Mouse (Mus musculus) neural tube, embryonic 13.5 days (tissue): ENCODE measurements at regions not wholly inside any gene's neighbourhood (a gene's known extent, or its start where the extent isn't known, plus 50 kb on each side); places are given as distances from the start of the nearest gene placed in this dataset.

ENCODE experiments used
- ATAC-seq: fragments of 200-750 bp; cut with Nextera tagmentation; 2 replicates; pipeline ENCODE4 v1.8.0; 2017; ENCODE audit warnings: low read depth, mild to moderate bottlenecking, moderate TSS enrichment, moderate library complexity
- H3K27ac ChIP-seq: fragments of 300-500 bp; sonication (generic); replicated peaks from 2 replicates; pipeline ENCODE4 v1.5.1; 2015; ENCODE audit warnings: moderate library complexity, mild to moderate bottlenecking, inconsistent platforms
- H3K27me3 ChIP-seq: fragments of 300-500 bp; sonication (generic); 2 replicates; pipeline ENCODE4 v1.6.1; 2015; ENCODE audit warnings: mild to moderate bottlenecking, inconsistent platforms
- H3K36me3 ChIP-seq: fragments of 300-500 bp; sonication (generic); 2 replicates; pipeline ENCODE4 v1.6.1; 2015; ENCODE audit warnings: mild to moderate bottlenecking, inconsistent platforms
- H3K4me1 ChIP-seq: fragments of 300-500 bp; sonication (generic); replicated peaks from 2 replicates; pipeline ENCODE4 v1.6.1; 2015; ENCODE audit warnings: inconsistent platforms
- H3K4me2 ChIP-seq: fragments of 300-500 bp; sonication (generic); 2 replicates; pipeline ENCODE4 v1.6.1; 2015; ENCODE audit warnings: inconsistent platforms, mild to moderate bottlenecking, moderate library complexity
- H3K4me3 ChIP-seq: fragments of 300-500 bp; sonication (generic); 2 replicates; pipeline ENCODE4 v1.5.1; 2015; ENCODE audit warnings: mild to moderate bottlenecking, inconsistent platforms
- H3K9ac ChIP-seq: fragments of 300-500 bp; sonication (generic); 2 replicates; pipeline ENCODE4 v1.6.1; 2015; ENCODE audit warnings: moderate library complexity, mild to moderate bottlenecking, inconsistent platforms
- H3K9me3 ChIP-seq: fragments of 300-500 bp; sonication (generic); 2 replicates; pipeline ENCODE4 v1.6.1; 2016; ENCODE audit warnings: inconsistent platforms
- WGBS: fragments of 180-500 bp; shearing (Covaris S2); methylation state at CpG from one replicate; pipeline ENCODE4 v1.1.7; 2015; 5-methylcytosine and 5-hydroxymethylcytosine counted together

DNA sequence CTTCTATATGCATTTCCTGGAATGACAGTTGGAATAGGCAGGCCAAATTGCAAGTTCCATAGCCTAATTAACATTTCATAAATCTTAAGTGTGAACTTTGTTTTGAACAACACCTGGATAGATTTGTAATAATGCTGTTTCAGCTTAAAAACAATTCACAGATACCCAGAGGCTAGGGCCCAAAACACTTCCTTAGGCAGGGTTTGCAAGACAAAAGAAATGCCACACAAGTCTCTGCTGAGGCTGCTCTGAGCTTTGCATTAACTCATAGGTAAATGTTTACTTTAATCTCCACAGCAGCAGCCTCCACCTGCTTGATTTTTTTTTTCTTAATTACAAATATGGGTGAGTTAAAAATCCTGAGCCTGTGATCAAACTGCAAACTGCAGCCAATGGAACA, 118.4 kb downstream of the Gnat3 start:
- no peak for ATAC-seq
- Histone ChIP-seq H3K9me3 (no peaks in the 10 kb centered on the region), H3K9ac (no peak overlapping the region), H3K36me3 (no peaks in the 10 kb centered on the region), H3K4me3 (no peak overlapping the region), H3K4me1 (no peaks in the 10 kb centered on the region), H3K4me2 (no peak overlapping the region), H3K27me3 (no peaks in the 10 kb centered on the region), H3K27ac (no peak overlapping the region)

GRCm38 (mm10) chr5:18082219-18082618, 119.9 kb downstream of the Gnat3 start:
- Histone ChIP-seq H3K36me3 (no peaks in the 10 kb centered on the region), H3K27ac (no peak overlapping the region), H3K27me3 (no peaks in the 10 kb centered on the region), H3K9me3 (no peaks in the 10 kb centered on the region), H3K4me3 (no peak overlapping the region), H3K4me2 (no peak overlapping the region), H3K4me1 (no peaks in the 10 kb centered on the region), H3K9ac (no peak overlapping the region)
- ATAC-seq, result no peak
- 85% methylated on average over 9 of the region's 9 CpGs for WGBS

- Histone ChIP-seq H3K9me3 (no peaks in the 10 kb centered on the region), H3K4me2 (no peak overlapping the region), H3K27ac (no peak overlapping the region), H3K4me1 (no peaks in the 10 kb centered on the region), H3K27me3 (no peaks in the 10 kb centered on the region), H3K36me3 (no peaks in the 10 kb centered on the region), H3K4me3 (no peak overlapping the region), H3K9ac (no peak overlapping the region)
- WGBS, result 49% methylated on average over 1 of the region's 1 CpGs
- no peak for ATAC-seq
Observed at GRCm38 (mm10) chr5:18083789-18084188, 121.4 kb downstream of the Gnat3 start.

DNA sequence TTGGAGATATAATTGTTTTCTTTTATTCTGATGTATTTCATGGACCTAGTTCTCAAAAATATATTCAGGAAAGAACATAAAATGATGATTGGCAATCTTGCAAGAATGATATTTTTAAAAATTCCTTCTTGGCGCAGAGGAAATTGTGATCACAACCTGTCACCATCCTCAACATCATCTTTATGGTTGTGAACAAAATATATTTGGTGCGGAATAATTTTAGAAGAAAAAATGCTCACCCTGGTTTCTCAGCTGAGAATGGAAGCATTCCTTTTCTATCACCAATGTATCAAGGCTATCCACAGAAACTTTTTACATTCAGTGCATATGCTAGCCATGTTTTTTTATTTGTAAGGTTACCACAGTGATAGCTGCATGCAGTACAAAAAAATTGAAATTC, 123.1 kb downstream of the Gnat3 start:
- WGBS, result 92% methylated on average over 2 of the region's 2 CpGs
- ATAC-seq, result no peak

GRCm38 (mm10) chr5:18087919-18088445, 125.6 kb downstream of the Gnat3 start:
- Histone ChIP-seq H3K27ac (no peak overlapping the region), H3K4me2 (peak overlapping the region; percentile 21; the same call in 1 of the 2 replicates), H3K27me3 (no peaks in the 10 kb centered on the region), H3K4me1 (no peaks in the 10 kb centered on the region), H3K36me3 (no peaks in the 10 kb centered on the region), H3K4me3 (no peak overlapping the region), H3K9me3 (no peaks in the 10 kb centered on the region), H3K9ac (no peak overlapping the region)
- WGBS, result 43% methylated on average over 8 of the region's 8 CpGs
- ATAC-seq, result peak; percentile 76

More for the DNA sequence above, 123.1 kb downstream of the Gnat3 start:
- Histone ChIP-seq H3K27me3 (no peaks in the 10 kb centered on the region), H3K27ac (no peak overlapping the region), H3K9me3 (no peaks in the 10 kb centered on the region), H3K36me3 (no peaks in the 10 kb centered on the region), H3K4me1 (no peaks in the 10 kb centered on the region), H3K9ac (no peak overlapping the region), H3K4me2 (no peak overlapping the region), H3K4me3 (no peak overlapping the region)

DNA sequence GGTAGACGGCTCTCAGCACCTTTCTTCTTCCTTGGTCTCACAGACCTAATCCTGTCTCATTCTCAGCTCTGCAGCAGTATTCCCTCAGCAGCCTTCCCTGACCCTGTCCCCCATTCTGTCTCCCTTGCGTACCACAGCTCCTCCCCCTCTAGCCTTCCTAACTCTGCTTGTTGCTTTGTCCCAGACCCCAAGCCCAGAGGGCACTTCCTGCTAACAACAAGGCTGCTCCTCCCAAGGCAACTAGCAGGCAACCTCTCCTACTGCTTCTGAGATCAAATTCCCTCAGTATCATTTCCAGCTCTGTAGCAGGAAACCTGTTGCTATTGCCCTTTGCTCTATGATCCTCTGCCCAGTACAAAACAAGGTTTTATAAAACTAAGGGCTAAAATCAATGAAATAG, 127.6 kb downstream of the Gnat3 start:
- no peaks in the 10 kb centered on the region for H3K9me3 ChIP-seq
- no peaks in the 10 kb centered on the region for H3K4me1 ChIP-seq
- no peaks in the 10 kb centered on the region for H3K27me3 ChIP-seq
- no peaks in the 10 kb centered on the region for H3K36me3 ChIP-seq
- H3K9ac ChIP-seq, result no peak overlapping the region
- H3K27ac ChIP-seq, result no peak overlapping the region
- 45% methylated on average over 2 of the region's 2 CpGs for WGBS
- no peak overlapping the region for H3K4me3 ChIP-seq
- no peak for ATAC-seq
- H3K4me2 ChIP-seq, result no peak overlapping the region

- ATAC-seq, result no peak
- WGBS, result 10% methylated on average over 3 of the region's 3 CpGs
Observed at GRCm38 (mm10) chr5:18114905-18115689, 152.7 kb downstream of the Gnat3 start.

DNA sequence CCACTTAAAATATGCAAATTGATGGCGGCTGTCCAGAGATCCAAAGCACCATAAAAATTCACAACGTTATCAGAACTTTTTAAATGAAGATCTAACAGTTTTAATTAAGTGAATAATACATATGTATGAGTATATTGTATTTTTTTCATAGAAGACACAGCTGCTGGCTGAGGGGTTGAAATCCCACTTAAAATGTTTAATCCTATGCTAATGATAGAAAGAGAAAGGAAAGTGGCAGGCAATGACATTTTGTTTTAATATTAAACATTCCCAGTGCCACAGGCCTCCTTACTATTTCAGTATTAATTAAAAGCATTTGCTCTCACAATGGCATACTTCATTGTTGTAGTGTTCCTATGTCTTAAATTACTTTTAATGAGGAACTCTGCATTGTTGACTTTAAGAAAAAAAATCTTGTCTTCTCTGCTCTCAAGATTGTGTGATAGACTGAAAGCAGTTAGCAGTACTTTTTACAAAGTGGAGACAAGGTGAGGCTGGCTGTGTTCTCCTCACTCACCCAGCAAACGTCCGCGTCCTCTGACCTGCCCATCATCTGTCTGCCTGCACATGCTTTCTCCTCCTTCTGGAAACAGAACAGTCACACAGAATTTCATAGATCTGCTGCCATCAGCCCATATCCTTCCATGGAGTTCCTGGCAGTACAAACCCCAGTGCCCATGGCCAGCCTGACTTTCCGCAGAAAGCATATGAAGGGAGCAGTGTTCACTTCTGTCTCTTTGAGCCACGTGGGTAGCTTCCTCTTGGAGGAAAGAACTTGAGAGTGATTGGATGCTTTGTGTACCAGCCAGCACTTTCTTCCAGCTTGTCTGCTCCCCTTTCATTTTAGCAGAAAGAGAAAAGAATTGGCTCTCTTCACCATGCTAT, 173.7 kb downstream of the Gnat3 start:
- ATAC-seq, result no peak
- WGBS, result 71% methylated on average over 7 of the region's 7 CpGs
- H3K4me3 ChIP-seq, result no peak overlapping the region
- H3K9me3 ChIP-seq, result no peaks in the 10 kb centered on the region
- no peak overlapping the region for H3K4me2 ChIP-seq
- no peaks in the 10 kb centered on the region for H3K4me1 ChIP-seq
- no peak overlapping the region for H3K9ac ChIP-seq
- H3K27ac ChIP-seq, result no peak overlapping the region
- no peaks in the 10 kb centered on the region for H3K36me3 ChIP-seq
- no peaks in the 10 kb centered on the region for H3K27me3 ChIP-seq

More at GRCm38 (mm10) chr5:18114905-18115689, 152.7 kb downstream of the Gnat3 start:
- Histone ChIP-seq H3K4me3 (no peak overlapping the region), H3K4me2 (no peak overlapping the region), H3K27me3 (no peaks in the 10 kb centered on the region), H3K9ac (no peak overlapping the region), H3K4me1 (no peaks in the 10 kb centered on the region), H3K36me3 (no peaks in the 10 kb centered on the region), H3K27ac (no peak overlapping the region), H3K9me3 (no peaks in the 10 kb centered on the region)

- 64% methylated on average over 4 of the region's 4 CpGs for WGBS
- H3K9ac ChIP-seq, result no peak overlapping the region
- H3K27me3 ChIP-seq, result no peaks in the 10 kb centered on the region
- H3K9me3 ChIP-seq, result no peaks in the 10 kb centered on the region
- no peak overlapping the region for H3K4me2 ChIP-seq
- no peaks in the 10 kb centered on the region for H3K4me1 ChIP-seq
- ATAC-seq, result no peak
- H3K4me3 ChIP-seq, result no peak overlapping the region
- H3K27ac ChIP-seq, result no peak overlapping the region
- no peaks in the 10 kb centered on the region for H3K36me3 ChIP-seq
Observed at GRCm38 (mm10) chr5:18137450-18138061, 175.2 kb downstream of the Gnat3 start.

GRCm38 (mm10) chr5:18152241-18152640, 189.9 kb downstream of the Gnat3 start:
- Histone ChIP-seq H3K4me2 (no peak overlapping the region), H3K27me3 (no peaks in the 10 kb centered on the region), H3K9me3 (no peaks in the 10 kb centered on the region), H3K36me3 (no peaks in the 10 kb centered on the region), H3K9ac (no peak overlapping the region), H3K4me1 (no peaks in the 10 kb centered on the region), H3K27ac (no peak overlapping the region), H3K4me3 (no peak overlapping the region)
- 91% methylated on average over 1 of the region's 1 CpGs for WGBS
- ATAC-seq, result no peak

DNA sequence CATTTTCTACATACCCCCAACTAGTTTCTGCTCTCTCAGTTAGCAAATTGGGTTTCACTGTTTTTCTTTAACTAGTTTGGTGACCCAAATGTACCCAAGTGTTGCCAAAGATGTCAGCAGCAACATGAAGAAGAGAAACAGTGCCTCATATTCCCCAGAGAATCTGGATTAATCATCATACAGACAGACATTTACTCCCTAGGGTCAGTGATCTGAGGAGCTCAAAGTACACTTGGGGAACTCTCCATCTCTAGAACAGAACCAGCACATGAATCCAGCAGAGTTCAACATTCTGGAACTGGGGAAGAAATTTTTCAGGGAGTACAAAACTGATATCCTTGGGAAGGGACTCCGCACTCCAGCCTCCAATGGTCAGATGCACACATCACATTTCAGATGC, 191.4 kb downstream of the Gnat3 start:
- H3K4me1 ChIP-seq, result no peaks in the 10 kb centered on the region
- no peak overlapping the region for H3K9ac ChIP-seq
- WGBS, result 100% methylated on average over 1 of the region's 1 CpGs
- H3K9me3 ChIP-seq, result 0 out of 2 replicates have a peak, but pooled peaks cover 7% of the 10 kb centered on the region
- H3K27me3 ChIP-seq, result no peaks in the 10 kb centered on the region
- no peaks in the 10 kb centered on the region for H3K36me3 ChIP-seq
- no peak for ATAC-seq
- H3K4me2 ChIP-seq, result no peak overlapping the region
- no peak overlapping the region for H3K27ac ChIP-seq
- no peak overlapping the region for H3K4me3 ChIP-seq

- Histone ChIP-seq H3K4me1 (no peaks in the 10 kb centered on the region), H3K27me3 (no peaks in the 10 kb centered on the region), H3K9ac (no peak overlapping the region), H3K4me2 (no peak overlapping the region), H3K4me3 (no peak overlapping the region), H3K36me3 (no peaks in the 10 kb centered on the region), H3K9me3 (0 out of 2 replicates have a peak, but pooled peaks cover 3% of the 10 kb centered on the region), H3K27ac (no peak overlapping the region)
- ATAC-seq, result no peak
Observed at GRCm38 (mm10) chr5:18163515-18163914, 196.6 kb downstream of the Gnai1 start.
